Mouse (Mus musculus): ENCODE results near the gene Greb1. TPM values are rescaled to one million over a fixed set of nuclear protein-coding genes. Genes with fewer than 3 reads are reported as not detected.
A peak's percentile ranks its signal among the peaks of the same experiment; 100 is the strongest.
"Not testable (repeated sequence)": the region's sequence is repeated elsewhere in the genome, so short reads cannot be mapped to it uniquely, and the experiment has no call there.

Greb1 gene
- polyA plus RNA-seq, 1 experiment from 2014 or later, result 2.0 TPM

- not testable (repeated sequence) for DNase-seq (ENCODE audit: low spot score)
Observed at GRCm38 (mm10) chr12:16695252-16695651, 105.4 kb downstream of the Greb1 start.

DNA sequence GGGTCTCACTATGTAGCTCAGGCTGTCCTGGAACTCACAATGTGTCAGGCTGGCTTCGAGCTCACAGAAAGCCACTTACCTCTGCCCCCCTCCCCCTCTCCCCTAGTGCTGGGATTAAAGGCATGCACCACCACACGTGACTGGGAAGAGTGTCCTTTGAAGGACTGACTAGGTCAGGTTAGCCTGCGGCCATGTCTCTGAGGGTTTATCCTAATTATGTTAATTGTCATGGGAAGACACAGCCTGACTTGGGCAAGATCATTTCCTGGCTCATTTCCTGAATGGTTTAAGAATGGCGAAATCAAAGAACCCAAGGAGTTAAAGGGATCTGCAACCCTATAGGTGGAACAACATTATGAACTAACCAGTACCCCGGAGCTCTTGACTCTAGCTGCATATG, 105.9 kb downstream of the Greb1 start:
- DNase-seq (ENCODE audit: low spot score), result no peak

DNA sequence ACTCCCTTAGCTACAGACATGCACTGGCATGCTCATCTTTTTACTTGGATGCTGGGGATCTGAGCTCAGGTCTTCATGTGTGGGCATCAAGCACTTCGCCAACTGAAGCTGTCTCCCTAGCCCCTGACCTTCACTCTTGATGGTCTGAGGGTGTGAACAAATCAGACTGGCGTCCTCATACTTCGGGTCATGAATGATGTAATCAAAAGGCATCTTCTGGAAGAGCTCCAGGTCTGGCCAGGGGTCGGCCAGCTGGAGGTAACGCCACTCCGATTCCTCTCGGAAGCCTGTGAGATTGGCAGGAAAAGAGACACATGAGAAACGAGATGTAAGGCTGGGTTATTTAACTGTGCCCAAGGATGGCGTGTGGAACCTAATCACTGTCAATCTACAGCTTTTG, 110.1 kb downstream of the Greb1 start:
- DNase-seq (ENCODE audit: low spot score), result no peak

DNA sequence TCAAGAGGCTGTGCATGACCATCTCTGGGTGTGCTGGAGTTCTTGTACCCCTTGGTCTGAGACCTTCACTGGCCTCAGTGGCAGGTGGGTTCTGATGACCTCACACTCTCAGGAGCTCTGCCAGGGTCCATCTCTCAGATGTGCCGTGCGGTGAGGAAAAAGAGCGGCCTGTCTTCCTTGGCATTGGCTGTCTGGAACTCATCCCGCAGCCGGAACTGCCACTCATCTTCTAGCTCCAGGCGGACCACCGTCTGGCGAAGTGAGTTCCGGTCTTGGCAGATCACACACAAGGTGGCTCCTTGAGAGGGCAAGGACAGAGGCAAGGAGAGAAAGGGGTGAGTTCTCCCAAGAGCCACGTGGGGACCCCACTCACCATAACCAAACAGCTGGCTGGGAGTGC, 128.4 kb downstream of the Greb1 start:
- DNase-seq (ENCODE audit: low spot score), result no peak

DNA sequence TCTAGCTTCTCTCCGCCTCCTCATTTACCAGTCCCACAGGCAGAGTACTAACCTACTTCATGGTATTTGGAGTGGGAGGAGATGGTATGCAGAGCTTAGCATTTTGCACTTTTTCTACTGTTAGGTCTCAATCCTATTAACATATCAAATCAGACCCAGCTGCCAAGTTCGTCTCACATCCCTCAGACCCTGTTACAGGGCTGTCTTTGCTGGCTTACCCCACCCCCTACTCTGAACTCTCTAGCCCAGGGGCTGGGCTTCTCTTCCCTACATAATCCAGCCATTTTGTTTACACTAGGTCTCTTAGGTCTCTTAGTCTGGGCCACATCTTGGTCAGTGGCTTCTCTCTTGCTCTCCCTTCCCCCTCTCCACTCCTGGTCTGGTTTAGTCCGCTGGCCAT, 131.5 kb downstream of the Greb1 start:
- no peak for DNase-seq (ENCODE audit: low spot score)

GRCm38 (mm10) chr12:16665022-16665421, 135.7 kb downstream of the Greb1 start:
- no peak for DNase-seq (ENCODE audit: low spot score)

DNA sequence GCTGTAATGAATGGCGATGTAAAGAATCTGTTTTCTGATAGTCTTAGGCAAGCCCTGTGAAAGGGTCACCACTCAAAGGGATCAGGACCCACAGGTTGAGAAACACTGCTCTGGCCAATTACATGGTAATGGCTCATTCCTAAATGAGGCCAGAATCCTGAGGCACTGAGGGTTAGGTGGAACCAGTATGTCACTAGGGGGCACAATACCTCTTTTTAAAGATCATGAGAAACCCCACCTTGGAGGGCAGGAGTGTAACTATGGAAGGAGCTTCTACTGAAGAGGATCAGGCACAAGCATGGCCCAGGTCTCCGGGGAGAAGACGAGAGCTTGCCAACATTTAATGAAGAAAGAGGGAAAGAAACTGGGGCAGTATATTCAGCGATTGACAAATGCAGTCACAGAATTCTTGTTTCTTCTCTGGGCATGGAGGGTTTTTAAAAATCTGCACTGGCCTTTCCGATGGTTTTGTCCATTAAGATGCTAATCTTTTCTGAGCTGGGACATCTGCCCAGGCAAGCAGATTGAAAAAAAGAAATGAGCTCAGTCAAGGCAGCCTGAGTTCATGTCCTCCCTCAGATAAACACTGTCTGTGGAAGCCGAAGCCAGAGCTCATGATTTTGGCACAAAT, 137.6 kb downstream of the Greb1 start:
- DNase-seq (ENCODE audit: low spot score), result no peak

- DNase-seq (ENCODE audit: low spot score), result no peak
Observed at GRCm38 (mm10) chr12:16661936-16662335, 138.8 kb downstream of the Greb1 start.

DNA sequence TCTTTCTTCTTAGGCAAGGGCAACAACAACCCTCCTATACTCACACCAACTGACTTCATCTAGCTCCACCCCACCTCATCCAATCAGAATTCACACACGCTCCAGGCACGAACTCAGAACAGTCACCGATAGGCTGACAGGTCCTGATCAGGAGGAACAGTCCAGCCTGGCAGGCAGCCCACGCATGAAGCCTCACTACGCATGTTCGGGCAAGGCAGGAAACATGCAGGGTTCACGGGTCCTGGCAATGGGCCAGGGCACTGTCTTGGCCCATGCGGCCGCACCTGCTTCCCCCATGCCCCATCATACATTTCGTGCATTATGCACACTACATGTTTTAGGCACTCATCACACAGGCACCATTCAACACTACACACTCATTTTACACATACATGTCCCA, 139.2 kb downstream of the Greb1 start:
- DNase-seq (ENCODE audit: low spot score), result no peak

- DNase-seq (ENCODE audit: low spot score), result no peak
Observed at GRCm38 (mm10) chr12:16656906-16657875, 143.5 kb downstream of the Greb1 start.

DNA sequence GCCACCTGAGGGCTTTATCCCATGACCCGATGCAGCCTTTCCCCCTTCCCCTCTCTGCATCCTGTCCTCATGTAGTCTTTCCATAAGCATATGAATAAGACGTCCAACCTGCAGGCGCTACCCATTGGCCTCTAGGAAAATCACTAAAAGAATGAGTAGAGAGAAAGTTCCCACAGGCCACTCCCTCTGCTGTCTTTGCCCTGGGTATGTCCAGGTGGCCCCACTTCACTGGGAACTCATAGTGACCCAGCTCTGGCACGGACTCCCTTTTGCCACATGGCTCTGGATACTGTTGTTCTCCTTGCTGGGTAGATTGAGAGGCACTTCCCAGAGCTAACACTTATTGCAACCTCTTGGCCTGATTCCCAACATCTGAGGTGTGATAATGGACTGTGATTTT, 145.1 kb downstream of the Greb1 start:
- DNase-seq (ENCODE audit: low spot score), result no peak

DNA sequence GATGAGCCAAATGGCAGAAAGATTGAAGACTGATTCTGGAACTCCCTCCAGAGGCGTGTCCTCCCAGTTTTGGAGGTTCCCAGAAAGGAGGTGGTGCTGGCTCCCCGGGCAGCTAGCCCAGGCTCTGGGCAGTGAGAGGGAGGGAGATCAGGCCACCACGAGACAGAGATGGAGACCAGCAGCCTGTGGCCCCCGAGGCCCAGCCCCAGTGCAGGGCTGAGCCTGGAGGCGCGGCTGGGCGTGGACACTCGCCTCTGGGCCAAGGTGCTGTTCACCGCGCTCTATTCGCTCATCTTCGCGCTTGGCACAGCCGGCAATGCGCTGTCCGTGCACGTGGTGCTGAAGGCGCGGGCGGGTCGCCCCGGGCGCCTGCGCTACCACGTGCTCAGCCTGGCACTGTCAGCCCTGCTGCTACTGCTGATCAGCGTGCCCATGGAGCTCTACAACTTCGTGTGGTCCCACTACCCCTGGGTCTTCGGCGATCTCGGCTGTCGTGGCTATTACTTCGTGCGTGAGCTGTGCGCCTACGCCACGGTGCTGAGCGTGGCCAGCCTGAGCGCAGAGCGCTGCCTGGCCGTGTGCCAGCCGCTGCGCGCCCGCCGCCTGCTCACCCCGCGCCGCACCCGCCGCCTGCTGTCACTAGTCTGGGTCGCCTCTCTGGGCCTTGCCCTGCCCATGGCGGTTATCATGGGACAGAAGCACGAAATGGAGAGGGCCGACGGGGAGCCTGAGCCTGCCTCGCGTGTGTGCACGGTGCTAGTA, 147.2 kb downstream of the Greb1 start, which contains the start of gene Ntsr2:
TSS of gene Ntsr2 (plus strand) at position 51 of the 762 bp plus-strand sequence.
- DNase-seq (ENCODE audit: low spot score), result peak; percentile 42

GRCm38 (mm10) chr12:16649819-16650218, 150.9 kb downstream of the Greb1 start:
- no peak for DNase-seq (ENCODE audit: low spot score)

- DNase-seq (ENCODE audit: low spot score), result no peak
Observed at GRCm38 (mm10) chr12:16648273-16648672, 152.4 kb downstream of the Greb1 start.

GRCm38 (mm10) chr12:16646780-16647409, 153.8 kb downstream of the Greb1 start:
- no peak for DNase-seq (ENCODE audit: low spot score)

GRCm38 (mm10) chr12:16644698-16645097, 156.0 kb downstream of the Greb1 start:
- no peak for DNase-seq (ENCODE audit: low spot score)

GRCm38 (mm10) chr12:16643508-16644345, 157.0 kb downstream of the Greb1 start:
- DNase-seq (ENCODE audit: low spot score), result no peak

GRCm38 (mm10) chr12:16642000-16642399, 158.7 kb downstream of the Greb1 start:
- DNase-seq (ENCODE audit: low spot score), result no peak

DNA sequence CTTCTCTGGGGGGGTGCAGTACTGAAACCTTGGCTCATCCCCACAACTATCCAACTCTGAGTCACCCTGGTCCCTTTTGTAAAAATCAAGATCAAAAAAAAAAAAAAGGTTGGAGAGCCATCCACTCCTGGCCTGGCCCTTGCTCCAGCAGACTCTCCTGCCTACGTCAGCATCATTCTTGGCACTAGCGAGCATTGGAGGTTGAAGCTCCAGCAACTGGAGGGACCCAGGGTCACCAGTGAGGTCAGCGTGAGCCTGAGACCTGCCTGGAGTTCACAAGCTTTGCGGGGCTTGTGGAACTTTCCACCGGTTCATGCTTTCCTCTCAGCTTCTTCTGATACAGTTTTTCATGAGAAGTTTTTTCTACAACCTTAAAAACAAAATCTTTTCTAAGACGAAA, 160.6 kb downstream of the Greb1 start:
- no peak for DNase-seq (ENCODE audit: low spot score)

DNA sequence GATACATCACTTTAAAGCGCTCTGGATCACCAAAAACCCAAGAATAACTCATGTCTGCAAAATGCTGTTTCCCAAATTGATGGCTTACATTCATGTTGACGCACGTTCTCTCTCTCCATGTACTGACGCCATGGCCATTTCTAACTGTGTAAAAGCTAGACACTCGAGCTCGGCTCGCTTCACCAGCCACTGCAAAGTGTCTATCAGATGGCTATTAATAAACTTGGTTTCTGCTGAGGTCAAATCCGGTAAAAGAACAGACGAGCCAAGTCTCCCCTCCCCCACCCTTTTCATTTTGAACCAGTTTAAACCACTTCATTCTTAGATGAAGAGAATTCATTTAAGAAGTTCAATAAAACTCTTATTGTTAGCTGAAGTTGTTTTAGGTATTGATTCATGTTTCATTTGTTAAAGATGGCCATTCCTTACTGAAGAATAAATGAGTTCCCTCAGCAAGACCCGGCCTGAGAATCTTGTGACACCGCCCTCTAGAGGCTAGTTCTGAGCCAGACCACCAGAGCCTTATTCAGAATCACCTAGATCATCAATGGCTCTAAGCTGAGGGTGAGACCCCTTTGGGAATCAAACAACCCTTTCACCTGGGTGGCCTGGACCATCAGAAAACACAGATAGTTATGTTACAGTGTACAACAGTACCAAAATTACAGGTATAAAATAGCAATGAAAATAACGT, 161.5 kb downstream of the Greb1 start:
- no peak for DNase-seq (ENCODE audit: low spot score)
